Mouse (Mus musculus) embryonic fibroblast, embryonic 13.5 days (primary cell): ENCODE measurements around the gene Zkscan4.

Source experiments
- CTCF ChIP-seq: IDR thresholded peaks from 2 replicates; pipeline ENCODE4 v1.5.1; 2011; ENCODE audit warnings: mild to moderate bottlenecking, control low read depth, low read length, moderate library complexity, borderline replicate concordance; ENCODE audit not compliant: insufficient read depth
- POLR2A ChIP-seq: IDR thresholded peaks from 2 replicates; pipeline ENCODE4 v1.6.1; 2011; ENCODE audit warnings: low read depth, mild to moderate bottlenecking, control low read depth, low read length, moderate library complexity

DNA sequence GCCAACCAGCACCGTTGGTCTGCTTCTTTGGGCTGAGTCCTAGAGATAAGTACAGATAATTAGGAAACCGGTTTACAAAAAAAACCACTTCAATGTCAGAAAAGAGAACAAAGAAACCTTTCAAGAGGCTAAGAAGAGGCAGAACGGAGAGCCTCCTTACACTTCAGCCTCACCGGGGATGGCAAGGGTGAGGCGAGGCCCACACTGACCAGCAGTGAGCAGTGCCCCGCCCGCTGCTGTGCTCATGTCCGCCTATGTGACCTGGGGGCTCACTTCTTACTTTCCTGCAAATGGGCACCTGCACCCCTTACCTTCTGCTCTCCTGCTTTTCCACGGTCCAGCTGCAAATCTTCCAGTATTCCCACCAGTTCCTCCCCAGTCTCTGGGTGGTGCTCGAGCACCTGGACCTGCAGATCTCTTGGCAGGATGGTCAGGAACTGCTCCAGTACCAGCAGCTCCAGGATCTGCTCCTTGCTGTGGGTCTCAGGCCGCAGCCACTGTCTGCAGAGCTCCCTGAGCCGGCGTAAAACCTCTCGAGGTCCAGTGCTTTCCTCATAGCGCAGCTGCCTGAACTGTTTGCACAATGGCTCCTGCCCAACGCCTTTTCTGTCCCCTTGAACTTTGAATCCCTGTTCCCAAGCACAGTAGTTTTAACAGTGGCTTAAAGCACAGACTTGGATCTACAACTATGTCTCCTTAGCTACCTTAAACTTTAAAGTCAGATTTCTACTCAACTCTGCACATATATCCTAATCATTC lies 30.7 kb upstream of the Zkscan4 start:
- no peak for TF ChIP-seq CTCF
- TF ChIP-seq POLR2A = no peak
